Mouse (Mus musculus) E14TG2a.4 (cell line): Measurements from ENCODE around the gene Rgs8.

Experiments used
- CTCF ChIP-seq: conservative IDR thresholded peaks from 2 replicates; pipeline ENCODE4 v1.5.1; 2014; ENCODE audit warnings: low read length
- NANOG ChIP-seq: IDR thresholded peaks from 2 replicates; pipeline ENCODE4 v1.6.1; 2014; ENCODE audit warnings: borderline replicate concordance, low read length, mixed read lengths
- POU5F1 ChIP-seq: IDR thresholded peaks from 2 replicates; pipeline ENCODE4 v1.6.1; 2014; ENCODE audit warnings: low read length, borderline replicate concordance

GRCm38 (mm10) chr1:153702166-153702852, 49.5 kb downstream of the Rgs8 start:
- no peak for TF ChIP-seq CTCF
- TF ChIP-seq POU5F1: no peak
- no peak for TF ChIP-seq NANOG
